Mouse (Mus musculus) liver, adult 10 weeks (tissue): ENCODE results near the gene Mia. TPM values are rescaled to one million over a fixed set of nuclear protein-coding genes. Genes with fewer than 3 reads are reported as not detected.

Source experiments
- polyA plus RNA-seq: library from polyadenylated mRNA; stranded (reverse); fragments of 350-450 nt; fragmentation: Illumina TruSeq; extraction: RNeasy Lipid Tissue Mini Kit (QIAGEN cat#74804); gene quantifications from one replicate; pipeline ENCODE4 v1.2.3, GENCODE M21; 2014; ENCODE audit warnings: low read depth, low replicate concordance

The Mia gene
- polyA plus RNA-seq = not detected

DNA sequence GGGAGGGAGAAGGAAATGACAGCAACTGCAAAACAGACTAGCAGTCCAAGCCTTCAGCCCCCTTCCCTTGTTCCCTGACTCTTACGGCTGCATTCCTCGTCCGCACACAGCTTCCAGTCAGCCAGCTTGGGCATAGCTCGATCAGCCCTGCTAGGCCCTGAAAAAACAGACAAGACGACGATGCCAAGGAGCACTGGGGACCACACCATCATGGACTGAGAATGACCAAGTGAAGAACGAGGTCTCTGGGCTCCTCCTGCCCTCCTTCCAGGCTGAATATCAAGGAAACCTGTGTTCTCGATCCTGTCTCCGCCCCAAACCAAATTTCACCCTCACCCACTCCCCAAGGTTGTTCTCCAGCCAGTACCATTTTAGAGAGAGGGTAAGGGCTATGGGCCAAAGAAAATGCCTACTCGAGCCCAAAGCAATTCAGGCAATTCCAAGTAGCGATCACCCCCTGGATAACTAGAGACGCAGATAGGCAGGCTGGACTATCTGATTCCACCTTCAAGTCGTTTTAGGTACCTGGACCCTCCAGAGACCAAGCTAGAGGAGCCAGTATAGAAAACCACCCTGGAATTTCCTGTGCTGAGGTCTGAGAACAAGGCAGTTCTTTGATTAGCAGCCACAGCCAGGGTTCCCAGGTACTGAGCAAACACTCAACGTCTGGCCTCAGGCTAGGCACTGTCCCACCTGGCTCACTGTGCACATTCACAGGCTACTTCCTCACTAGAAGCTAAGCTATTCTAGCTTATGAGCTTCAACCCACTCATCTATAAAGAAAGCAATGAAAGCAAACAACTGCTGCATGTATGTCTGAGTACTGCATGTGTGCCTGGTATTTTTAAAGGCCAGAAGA is at the start of gene Mia, which contains the start of gene Gm21983:
Gene Mia, minus strand, starts transcription at position 321 of the 859 bp plus-strand sequence.
Gene Gm21983, minus strand, starts transcription at position 250 of the 859 bp plus-strand sequence.

DNA sequence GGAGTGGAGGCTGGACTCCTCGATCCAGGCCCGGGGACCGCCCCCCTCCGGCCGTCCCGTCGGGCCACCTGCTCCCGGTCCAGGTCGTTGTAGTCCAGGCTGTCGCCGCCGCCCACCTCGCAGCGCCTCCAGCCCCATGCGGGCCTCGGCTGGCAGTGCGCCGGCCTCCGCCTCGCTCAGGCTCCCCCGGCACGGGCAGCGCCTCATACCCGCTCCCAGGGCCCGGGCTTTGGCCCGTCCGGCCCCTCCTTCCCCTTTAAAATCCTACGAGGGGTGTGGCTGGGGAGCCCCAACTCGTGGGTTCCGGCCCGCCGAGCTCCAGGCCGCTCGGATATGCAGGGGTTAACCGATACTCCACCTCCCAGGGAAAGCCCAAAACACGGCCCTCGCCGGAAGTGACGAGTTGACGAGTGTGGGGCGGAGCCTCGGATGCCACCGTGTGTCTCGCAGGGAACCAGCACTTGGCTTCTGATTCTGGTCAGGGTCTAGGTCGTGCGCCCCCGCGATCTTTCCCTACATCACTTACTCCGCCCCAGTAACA is 47.4 kb upstream of the Mia start, which contains the start of gene Itpkc:
Gene Itpkc, minus strand, starts transcription at position 381 of the 541 bp plus-strand sequence.

DNA sequence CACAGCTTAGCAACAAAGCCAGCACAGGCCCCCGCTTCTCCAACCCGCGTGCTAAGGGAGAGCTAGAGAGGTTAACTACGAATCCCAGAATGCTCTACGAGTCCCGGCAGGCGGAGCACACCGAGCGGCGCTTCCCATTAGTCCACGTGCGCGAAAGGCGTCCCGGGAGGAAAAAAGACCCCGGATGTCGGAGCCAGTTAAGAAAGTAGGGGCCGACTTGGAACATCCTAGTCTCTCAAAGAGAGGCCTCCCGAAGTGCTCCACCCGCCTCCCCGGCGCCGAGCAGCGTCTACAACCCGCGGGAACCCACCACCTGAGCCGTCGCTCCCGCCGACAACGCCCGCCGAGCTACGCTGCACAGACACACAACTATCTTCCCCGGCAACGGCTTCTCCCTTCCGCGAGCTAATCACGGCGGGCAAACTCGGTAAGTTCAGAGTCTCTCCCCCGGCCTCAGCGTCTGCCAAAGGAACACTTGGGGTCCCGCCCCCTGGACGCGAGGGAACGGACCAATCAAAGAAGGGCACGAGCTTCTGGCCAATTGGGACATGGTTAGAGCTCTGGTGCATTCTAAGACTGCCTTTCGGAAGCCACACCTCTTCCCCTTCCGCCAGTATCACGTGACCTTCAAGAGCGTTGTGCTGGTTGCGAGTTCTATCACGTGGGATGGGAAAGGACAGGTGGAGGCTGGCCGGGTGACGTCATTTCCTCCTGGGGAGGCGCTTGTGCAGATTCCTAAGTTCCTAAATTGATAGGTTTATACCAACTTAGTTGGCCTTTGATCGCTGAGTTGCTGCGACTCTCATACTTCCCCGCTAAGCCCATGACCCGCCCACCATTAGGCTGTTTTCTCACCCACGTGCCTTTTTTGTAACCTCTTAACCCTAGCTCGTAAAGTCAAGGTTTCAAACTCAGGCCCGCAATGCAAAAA is 15.0 kb upstream of the Mia start, which contains the start of the genes BC024978 and Snrpa:
Gene BC024978, plus strand, starts transcription at position 101 of the 931 bp plus-strand sequence.
Gene Snrpa, minus strand, starts transcription at position 591 of the 931 bp plus-strand sequence.

DNA sequence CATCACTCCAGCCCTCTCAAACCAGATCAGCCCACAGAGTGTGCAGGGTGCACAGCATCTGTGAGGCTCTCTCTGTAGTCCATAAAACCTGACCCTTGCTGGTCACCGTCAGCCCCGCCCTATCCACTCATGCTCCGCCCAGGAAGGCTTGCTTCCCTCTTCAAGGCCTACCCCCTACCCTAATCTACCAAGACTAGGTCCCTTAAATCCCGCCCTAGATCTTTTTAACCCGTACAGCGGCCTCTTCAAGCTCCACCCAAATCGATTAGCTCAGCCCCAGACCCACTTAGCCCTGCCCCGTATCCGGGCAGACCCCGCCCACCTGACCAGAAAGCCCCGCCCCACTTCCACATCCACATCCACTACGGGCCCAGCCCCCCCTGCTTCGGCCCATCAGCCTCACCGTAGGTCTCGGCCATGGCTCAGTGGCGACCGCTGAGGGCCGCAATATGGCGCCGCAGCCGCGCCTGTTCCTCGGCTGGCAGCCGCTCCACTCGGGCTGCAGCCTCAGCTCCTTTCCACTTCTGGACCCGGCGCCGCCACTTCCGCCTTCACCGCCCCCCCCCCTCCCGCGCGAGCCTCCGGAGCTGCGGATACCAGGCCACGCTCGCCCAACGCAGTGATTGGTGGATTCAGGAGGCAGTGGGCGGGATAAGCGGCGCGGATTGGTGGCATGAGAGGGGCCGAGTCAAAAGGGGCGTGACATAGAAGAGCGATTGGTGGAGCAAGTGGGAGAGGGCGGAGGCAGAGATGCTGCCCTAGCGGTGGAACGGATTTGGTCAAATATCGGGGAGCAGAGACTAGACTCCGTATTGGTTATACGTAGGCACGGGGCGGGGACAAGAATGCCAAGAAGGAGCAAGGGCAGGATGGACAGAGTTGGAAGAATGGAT is 2.4 kb downstream of the Mia start, which contains the start of gene Rab4b:
Gene Rab4b, minus strand, starts transcription at position 573 of the 893 bp plus-strand sequence.

DNA sequence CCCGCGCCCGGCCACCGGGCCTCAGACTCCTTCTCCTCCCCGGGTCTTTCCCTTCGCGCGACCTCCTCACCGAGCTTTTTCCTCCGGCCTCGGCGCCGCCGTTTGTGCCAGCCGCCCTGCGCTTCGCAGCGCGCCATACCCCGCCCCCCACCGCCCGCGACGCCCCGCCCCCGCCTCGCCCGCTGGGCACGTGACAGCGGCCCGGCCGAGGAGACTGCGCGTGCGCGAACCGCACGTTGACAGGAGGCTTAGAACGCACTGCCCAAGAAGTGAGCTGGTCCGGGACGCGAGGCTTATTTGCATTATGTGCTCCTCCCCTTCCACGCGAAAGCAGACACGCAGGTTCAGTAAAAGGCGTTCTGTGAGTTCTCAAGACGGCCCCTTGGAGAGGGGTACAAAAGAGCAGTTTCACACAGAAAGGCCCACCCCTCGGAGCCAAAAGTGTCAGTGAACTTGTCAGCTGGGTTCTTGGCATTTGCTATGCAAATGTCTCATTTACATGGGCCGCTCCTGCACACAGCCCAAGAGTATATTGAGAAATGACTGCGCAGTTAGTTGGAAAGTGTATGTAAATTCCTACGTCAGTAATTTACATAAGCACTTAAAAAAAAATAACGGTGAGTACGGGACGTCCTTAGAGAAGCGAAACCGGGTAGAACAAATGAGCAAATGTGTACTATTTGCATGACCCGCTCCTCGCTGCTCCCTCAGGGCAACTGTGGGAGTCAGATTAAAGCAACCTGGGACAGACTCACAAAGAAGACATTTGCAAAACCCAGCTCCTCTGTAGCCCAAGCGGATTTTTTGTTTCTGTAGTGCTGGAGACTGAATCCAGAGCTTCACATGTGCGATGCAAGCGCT is 14.1 kb downstream of the Mia start, which contains the start of gene Egln2:
Gene Egln2, minus strand, starts transcription at position 189 of the 861 bp plus-strand sequence.

DNA sequence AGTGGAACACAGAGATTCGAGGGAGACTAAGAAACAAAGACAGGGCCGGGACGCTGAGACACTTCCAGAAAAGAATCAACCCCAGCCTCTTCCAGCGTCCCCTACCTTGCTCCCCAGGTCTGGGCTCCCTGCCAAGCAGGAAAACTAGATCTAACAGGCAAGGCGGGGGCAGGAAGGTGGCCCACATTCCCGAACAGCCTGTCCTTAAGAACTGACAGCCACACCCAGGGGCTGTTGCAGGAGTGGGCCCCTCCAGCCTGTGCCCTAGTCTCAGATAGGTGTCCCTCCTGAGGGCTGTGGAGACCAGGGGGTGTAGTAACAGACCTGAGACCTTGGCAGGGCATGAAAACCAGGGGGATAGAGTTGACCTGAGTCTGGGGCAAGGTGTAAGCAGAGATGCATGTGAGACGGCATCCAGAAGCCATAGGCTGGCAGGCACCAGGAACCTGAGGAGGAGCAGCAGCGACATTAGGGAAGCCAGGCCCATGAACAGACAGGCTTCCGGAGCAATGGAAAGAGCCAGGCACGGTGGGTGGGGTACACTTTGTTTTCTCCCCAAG is 27.7 kb downstream of the Mia start, which contains the start of gene Cyp2t4:
Gene Cyp2t4, plus strand, starts transcription at position 510 of the 560 bp plus-strand sequence.

Other genes starting within 250 kb of the Mia start
- gene Cyp2a22, start 241.8 kb downstream of the Mia start, polyA plus RNA-seq = 92.9 TPM
- 1,013 TPM for gene Cyp2a12, start 152.1 kb downstream of the Mia start, polyA plus RNA-seq
- 346 TPM for gene Cyp2f2, start 61.2 kb downstream of the Mia start, polyA plus RNA-seq
- gene Cyp2t4, start 27.4 kb downstream of the Mia start, polyA plus RNA-seq = not detected
- gene Egln2, start 14.4 kb downstream of the Mia start, polyA plus RNA-seq = 5.2 TPM
- gene Rab4b, start 2.3 kb downstream of the Mia start, polyA plus RNA-seq = 2.2 TPM
- gene Gm21983, start 71 bp downstream of the Mia start, polyA plus RNA-seq = not detected
- 6.4 TPM for gene BC024978, start 14.6 kb upstream of the Mia start, polyA plus RNA-seq
- 5.7 TPM for gene Snrpa, start 15.1 kb upstream of the Mia start, polyA plus RNA-seq
- gene Itpkc, start 47.5 kb upstream of the Mia start, polyA plus RNA-seq = 0.87 TPM
- 2.7 TPM for gene Coq8b, start 51.9 kb upstream of the Mia start, polyA plus RNA-seq
- gene Numbl, start 77.3 kb upstream of the Mia start, polyA plus RNA-seq = not detected
- 0.74 TPM for gene Ltbp4, start 156.5 kb upstream of the Mia start, polyA plus RNA-seq
- 0.66 TPM for gene Shkbp1, start 174.9 kb upstream of the Mia start, polyA plus RNA-seq
- gene Gm20479, start 176.3 kb upstream of the Mia start, polyA plus RNA-seq = not detected